Mouse (Mus musculus) embryo, embryonic 10.5 days (tissue): Measurements from ENCODE around the gene Erc1.
"Not testable (repeated sequence)": the region's sequence is repeated elsewhere in the genome, so short reads cannot be mapped to it uniquely, and the experiment has no call there.

Source experiments
- DNase-seq: peaks from one replicate; pipeline ENCODE4 v3.0.0-alpha.2; 2015; ENCODE audit warnings: low spot score

Gene Erc1

DNA sequence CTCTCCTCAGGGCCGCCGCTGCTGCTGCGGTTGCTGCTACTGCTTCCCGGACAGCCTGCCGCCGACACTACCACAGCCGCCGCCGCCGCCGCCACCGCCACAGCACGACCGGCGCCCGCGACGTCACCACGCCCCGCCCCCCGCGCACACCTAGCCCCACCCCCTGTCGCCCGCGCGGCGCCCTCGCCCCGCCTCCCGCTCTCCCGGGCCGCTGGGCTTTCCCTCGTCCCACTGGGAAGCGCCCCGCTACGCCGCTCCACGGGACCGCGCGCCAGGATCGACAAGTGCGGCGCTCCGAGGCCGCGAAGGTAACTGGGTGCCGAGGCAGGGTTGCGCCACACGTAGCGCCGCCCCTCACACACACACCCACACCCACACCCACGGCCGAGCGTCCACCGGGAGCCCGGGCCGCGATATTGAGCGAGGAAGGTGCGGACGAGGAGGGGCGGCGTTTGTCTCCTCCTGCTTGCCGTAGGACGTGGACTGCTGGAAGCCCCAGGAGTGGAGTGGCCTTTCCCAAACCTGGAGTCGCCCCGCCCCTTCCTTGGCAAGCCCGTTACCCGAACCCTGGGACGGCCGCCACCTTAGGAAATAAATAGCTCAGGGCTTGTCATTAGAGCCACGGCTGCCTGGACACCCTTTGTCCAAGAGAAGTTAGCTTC, at the start of gene Erc1:
TSS of gene Erc1 (minus strand) at position 134 of the 662 bp plus-strand sequence.
- DNase-seq = peak; percentile 95

DNA sequence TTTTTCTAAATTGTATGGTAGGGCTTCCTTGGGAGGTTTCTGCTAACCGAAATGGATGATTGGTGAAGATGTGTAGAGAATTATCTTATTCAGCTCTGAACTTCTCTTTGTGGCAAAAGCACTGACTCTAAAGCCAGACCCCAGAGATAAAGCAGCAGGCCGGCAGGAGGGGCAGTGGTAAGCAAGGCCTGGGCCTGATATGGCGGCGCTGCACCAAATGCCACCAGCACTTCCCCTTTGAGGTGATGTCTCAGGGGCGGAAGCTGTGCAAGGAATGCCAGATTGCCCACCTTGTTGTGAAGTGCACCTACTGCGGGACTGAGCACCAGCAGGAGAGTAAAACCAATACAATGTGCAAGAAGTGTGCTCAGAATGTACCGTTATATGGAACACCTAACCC, 44.7 kb upstream of the Erc1 start:
- DNase-seq = no peak

DNA sequence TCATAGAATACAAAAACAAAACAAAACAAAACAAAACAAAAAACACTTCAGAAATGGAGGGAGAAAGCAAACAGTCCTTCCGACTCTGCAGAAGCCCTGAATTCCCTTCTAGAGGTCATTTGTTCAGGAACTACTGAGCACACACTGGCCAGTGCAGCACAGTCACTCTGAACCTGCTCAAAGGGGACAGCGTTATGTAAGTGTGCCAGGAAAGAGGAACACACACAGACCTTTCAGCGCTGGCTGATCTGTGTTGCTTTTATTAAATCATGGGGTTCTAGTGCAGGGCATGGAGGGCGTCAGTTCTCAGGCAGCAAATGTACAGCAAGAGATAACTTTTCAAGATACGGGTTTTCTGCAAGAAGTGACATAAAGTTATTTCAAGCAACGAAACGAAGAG, 35.2 kb upstream of the Erc1 start:
- no peak for DNase-seq

DNA sequence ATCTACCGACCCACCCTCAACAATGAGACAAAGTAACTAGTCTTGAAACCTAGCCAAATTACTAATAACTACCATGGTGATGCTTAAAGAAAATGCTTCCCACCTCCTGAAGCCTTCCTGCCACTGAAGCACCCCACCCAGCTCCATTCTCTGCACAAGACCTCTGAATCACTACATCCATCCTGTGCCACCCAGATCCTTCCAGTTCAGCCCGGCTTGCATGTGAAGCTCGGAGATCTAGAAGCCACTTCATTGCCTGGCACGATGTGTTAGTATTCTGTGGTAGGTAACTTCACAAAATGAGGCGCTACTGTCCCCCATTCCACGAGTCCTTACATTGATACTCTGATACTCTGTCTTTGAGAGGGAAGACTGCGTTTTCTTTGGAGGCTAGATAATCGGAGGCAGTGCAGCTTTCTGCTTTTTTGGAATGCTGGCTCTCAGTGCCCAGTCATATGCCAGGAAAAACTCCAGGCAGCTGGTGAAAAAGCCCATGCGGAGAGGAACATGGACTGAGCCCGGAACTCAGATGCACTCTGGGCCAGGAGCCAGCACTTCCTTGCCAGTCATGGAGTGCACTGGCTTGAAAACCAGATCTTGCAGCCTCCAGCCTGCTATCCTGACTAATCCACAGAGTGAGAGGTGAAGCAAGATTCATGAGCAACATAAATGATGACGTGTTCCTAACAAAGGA, 16.5 kb upstream of the Erc1 start:
- DNase-seq = no peak

DNA sequence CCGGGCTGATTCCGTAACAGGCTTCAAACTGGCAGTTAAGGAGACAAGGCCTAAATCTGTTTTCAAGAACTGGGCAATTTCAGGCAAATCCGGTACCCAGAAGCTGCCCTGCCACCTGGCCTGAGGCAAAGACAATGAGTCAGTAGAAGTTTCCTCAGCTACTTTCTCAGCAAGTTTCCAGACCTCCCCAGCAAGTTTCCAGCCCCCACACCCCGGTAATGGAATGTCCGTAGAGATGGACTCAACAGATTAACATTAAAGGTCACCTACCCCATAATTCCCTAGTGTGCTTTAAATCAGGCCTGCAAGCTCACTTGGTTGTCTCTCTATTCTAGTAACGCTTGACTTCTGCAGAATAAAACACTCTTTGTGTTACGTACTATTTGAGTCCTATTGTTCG, 13.6 kb upstream of the Erc1 start:
- peak; percentile 35 for DNase-seq

DNA sequence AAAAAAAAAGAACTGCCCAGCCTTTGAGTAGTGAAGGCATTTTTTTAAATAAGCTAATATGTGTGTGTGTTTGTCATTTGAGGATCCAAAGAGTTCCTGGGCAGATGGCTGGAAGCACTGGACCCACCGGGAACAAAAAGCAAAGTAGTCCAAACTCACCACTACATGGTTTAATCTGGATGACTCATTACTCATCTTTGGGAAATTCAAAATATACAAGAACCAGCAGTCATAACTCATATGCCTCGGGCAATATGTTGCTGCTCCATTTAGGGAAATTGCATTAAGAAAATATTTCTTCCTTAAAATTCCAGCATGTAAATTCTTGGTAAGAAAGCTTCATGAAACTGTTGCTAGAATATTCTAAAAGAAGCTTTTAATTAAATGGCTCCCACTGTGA, 12.3 kb upstream of the Erc1 start:
- DNase-seq = no peak

DNA sequence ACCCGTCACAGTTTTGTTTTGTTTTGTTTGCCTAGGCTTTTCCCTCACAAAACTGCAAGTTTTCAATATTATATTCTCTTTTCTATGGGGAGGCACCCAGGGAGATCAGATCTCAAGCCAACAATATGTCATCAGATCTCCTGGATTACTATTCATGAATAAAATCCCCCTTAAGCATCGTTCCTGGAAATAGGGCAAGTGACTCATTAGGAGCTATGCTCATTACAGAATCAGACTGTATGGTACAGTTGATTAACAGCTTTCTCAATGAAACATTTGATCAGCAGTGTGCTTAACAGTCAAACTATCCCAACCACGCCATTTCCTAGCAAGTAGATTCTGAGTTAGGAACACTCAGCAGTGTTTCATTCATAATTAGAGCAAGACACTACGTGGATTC, 7.5 kb upstream of the Erc1 start:
- no peak for DNase-seq

DNA sequence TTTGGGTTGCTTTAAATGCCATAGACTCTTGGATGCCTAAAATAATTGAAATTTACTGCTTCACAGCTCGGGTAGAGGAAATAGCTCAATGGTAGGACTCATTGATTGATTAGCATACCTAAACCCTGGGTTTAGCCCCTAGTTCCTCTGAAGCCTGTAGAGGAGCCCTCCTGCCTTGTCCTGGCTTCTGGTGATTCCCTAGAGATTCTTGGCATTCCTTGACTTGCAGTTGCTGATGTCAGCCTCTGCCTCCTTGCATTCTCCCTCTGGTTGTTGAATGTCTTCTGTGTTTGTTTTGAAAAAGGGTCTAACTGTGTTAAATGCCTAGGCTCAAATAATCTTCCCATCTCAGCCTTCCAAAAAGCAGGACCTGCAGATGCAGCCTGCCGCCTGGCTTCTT, 6.2 kb upstream of the Erc1 start:
- peak; percentile 13 for DNase-seq

DNA sequence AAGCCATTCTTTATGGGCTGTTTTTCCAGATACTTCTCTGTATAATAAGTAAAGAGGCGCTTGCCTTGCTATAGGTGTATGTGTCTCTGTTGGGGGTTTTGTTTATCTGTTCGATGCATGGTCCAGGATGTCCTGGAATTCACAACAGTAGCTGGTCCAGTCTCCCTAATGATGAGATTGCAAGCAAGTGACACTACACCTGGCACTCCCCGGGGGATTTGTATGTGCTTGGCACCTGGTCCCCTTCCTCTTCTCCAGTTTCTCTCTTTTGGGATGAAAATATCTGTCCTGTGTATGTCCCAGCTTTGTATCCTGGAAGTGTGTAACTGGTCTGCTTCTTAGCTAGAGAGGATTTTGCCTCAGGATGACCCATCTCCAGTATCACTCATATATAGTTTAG, 1.9 kb upstream of the Erc1 start:
- no peak for DNase-seq

DNA sequence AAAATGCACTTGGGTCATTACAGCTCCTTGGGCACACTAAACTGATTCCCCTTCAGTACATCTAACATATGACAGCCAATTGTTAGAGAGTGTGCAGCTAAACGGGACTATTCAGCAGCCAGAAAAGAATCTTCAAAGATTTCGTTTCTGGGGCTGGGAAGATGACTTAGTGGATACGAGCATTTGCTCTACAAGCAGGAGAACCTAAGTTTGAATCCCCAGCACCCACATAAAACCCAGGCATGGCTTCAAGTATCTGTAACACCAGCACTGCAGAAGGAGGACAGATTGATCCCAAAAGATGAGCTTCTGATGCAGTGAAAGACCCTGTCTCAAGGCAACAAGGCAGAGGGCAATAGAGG, 1.4 kb upstream of the Erc1 start:
- DNase-seq = no peak

DNA sequence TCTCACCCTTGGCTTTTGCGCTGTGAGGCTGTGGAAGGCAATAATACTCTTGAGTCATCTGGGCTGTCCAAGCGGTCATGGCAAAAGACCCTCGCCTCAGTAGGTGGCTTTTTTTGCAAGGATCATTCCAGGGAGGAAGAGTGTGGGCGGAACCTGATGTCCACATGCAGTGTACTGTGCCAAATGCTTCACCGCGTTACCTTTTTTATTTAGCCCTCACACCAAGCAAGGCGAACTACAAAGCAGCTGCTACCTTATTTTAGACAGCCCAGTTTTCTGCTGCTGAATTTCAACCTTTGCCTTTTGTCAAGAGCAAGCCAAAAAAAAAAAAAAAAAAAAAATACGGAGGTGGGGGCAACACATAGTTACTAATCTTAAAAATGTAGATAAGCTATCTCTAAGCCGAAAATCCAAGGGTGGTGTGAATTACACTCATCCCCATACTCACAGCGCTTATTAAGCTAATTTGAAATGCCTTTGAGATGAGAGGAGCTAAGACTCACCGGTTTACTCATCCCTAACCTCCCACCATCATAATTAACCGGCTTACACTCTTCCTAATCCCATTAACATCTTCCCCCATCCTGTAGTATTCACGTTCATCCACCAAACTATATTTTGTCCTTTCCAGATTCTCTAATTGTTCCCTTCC, 855 bp upstream of the Erc1 start:
- DNase-seq = peak; percentile 4

DNA sequence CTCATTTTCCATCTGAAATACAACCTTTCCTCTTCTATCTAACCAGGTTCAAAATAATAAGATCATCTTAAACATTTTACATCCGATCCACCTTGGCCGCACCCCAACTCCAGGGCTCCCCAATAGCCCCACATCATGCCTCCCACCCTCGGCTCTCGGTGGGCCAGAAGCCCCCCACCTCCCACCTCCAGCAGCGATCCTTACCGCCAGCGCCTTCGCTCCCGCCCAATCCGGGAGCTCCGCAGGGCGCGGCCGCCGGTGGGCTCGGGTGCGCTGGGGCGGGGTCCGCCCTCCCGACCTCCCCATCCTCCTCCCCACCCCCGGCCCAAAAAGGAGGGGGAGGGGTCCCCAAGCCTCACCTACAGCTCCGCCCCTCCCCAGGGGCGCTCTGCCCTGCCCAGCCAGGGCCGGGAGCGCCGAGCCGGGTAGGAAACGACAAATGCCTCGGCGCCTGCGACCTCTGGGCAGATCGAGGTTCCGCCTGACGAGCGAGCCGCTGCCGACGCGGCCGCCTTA, 391 bp downstream of the Erc1 start:
- DNase-seq = peak; percentile 77

DNA sequence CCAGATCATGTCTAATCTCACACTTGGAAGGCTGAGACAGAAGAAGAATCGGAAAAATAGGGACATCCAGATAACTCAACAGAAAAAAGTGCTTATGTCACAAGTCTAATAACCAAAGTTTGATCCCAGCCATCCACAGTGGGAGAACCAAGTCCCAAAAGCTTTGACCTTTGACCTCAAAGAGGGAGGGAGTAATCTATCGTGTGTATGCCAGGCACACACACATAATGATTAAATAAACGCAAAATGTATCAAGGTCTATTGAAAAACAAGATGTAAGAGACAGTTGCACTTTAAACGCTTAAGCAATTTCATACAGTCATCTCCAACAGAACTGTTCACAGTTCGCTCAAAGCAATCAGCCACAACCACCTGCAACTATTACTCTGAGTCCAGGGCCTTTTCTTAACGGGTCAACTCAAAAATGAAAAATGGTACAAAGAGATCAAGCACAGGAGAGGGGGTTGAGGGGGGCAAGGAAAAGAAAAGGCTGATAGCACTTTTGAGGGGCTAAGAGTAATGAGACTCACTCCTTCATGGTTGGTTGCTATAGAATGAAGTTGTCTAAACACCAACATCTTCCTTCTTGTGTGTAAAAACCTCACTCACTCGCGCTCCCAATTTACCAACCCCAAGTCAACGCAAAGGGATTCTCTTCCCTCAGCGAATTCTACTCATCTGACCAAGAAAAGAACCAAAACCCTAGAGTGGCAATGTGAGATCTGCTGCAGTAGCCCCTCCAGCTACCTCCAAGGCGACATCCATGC, 1.0 kb downstream of the Erc1 start:
- DNase-seq = peak; percentile 21

DNA sequence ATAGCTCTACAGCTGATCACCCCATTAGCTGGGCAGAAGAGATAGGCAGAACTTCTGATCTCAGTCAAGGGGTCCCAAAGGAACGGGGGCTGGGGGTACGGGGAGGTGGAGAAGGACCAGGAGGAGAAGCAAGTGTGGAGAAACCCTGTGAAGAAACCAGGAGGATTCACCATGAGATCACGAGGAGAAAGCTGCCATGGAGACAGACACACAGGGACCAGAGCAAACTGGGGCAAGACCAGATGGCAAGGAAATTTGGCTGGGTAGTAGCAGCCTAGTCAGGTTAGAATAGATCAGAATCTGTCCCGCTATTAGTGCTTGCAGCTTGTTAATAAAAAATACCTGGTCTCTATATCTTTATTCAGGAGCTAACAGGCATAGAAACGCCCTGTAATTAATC, 18.0 kb downstream of the Erc1 start:
- no peak for DNase-seq

DNA sequence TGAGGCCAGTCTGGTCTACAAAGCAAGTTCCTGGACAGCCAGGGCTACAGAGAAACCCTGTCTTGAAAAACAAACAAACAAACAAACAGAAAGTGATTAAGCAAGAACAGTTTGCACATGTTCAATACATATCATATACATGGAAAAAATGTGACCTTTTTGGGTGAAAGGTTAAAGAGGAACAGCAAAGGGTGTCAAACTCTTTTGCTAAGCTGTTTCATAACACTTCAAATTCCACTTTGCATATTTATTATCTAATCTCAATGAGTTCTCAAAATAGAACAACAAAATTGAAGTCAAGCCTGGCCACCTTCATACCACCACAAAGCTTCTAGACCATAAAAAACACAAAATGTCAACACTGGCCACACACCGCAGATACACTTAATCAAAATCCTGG, 19.8 kb downstream of the Erc1 start:
- DNase-seq = no peak

DNA sequence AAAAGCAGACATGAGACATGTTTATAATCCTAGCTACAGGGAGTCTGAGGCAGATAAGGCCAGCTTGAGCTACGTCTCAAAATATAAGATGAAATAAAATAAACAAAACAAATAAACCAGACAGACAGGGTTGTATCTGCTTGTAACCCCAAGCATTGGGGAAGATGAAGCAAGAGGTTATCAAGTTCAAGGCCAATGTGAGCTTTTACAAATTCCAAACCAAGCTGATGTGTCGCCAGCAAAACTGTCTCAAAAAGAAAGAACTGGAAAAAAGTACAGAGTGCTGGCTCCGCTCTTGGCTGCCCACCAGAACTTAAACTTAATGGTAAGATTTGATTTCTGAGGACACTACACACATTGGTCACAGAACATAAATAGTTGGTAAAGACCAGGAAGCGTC, 21.3 kb downstream of the Erc1 start:
- no peak for DNase-seq

DNA sequence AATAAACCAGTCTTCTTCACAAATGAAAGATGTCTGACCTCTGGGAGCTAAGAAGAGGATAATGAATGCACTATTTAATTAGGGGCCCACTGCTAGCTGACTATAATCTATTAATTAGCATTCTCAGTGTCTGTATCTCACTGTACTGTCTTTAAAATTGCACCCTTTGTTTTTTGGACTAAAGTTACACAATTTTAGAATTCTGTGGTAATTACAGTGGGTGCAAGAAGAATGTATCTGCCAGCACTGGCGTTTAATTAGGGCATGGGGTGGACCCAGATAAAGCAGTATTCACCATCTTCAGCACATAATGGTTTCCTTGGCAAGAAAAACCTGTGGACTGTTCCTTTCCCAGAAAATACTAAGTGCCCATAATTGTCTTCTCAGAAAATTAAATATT, 25.8 kb downstream of the Erc1 start:
- DNase-seq = no peak

DNA sequence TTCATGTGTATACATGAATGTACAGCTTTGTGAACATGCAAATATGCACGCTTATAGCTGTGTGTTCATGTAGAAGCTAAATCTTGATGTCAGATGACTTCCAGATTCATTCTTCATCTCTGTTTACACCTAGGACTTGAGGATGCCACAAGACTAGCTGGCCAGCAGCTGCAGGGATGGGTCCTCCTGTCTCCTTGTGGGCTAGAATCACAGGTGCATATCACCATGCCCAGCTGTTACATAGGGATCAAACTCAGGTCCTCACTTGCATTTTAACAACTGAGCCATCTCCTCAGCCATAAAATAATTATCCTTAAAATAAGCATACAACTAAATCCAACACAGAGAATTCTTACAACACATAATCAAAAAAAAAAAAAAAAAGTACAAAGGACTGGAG, 26.8 kb downstream of the Erc1 start:
- DNase-seq = no peak

DNA sequence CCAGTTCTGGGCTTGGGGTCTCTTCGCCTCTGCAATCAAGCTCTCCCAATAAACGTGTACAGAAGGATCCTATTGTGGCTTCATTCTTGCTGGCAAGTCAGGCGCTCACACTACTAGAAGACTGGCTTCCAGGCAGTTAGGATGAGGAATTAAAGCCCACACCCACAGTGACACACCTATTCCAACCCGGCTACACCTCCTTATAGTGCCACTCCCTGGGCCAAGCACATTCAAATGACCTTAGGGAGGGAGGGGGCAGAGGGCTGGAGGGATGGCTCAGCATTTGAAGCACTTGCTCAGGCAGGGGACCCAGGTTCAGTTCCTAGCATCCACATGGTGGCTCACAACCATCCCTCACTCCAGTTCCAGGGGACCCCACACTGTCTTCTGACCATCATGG, 29.4 kb downstream of the Erc1 start:
- DNase-seq = no peak

DNA sequence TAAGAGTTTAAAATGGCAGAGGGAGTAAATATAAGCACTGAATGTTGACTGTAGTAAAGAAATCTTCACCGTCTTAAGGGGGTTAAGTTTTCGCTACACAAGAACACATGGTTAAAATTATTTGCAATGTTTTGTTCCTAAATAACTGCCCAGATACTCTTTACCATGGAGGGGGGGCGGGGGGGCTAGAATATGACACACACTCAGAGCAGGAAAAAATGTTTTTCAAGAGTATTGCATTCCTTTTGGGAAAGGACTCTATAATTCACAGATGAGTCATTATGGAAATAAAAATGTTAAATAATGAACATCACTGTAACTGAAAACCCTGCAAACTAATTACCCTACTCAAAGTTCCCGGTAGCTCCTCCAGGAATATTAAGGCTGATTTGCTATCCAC, 32.5 kb downstream of the Erc1 start:
- no peak for DNase-seq

DNA sequence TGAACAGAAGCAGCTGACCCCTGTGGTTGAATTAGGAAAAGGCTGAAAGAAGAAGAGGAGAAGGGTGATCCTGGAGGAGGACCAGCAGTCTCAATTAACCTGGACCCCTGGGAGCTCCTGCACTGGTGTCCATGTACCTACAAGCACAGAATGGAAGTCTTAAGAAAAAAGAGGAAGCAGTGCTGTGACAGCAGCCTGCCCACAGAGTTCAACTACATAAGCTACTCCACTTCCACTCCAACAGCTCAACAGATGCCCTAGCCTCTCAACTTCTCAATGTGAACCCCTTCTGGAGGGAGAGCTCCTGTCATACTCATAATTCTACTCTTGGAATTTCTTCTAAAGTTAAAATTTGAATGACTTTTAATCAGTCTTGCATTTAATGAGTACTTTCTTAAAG, 34.9 kb downstream of the Erc1 start:
- DNase-seq = not testable (repeated sequence)

DNA sequence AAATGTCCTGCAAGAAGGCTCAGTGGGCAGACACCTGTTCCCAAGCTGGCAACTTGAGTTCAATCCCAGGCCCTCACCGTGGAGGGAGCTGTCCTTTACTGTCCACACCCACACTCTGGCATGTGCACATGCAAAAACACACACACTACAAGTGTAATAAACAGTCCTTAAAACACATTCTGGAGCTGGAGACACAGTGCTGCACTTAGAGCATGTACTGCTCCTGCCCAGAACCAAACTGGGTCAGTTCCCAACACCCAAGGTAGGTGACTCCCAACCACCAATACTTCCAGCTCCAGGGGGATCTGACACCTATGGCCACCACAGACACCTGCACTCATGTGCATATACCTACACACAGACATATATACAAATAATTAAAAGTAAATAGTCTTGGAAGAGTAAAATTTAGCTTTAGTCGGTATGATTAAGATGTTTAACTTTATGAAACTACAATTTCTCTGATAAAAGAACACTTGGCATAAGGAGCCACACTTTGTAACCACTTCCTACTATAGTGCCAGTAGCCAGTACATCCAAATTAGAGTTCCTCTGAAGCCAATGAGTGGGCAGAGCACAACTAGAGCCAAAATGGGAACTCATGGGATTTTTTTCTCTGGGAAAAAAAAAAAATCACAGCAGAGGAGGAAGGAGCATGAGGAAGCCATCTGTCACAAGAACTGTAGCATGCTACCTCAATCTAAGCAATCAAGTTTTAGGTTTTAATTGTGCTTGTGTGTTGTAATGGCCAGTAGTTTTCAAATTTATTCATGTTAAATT, 39.1 kb downstream of the Erc1 start:
- no peak for DNase-seq
